Mouse (Mus musculus) liver, embryonic 11.5 days (tissue): ENCODE measurements at regions not wholly inside any gene's neighbourhood (a gene's known extent, or its start where the extent isn't known, plus 50 kb on each side); places are given as distances from the start of the nearest gene placed in this dataset.

Experiments
- ATAC-seq: fragments of 200-750 bp; cut with Nextera tagmentation; replicated peaks from 2 replicates; pipeline ENCODE4 v1.8.0; 2017; ENCODE audit warnings: moderate number of reproducible peaks, mild to moderate bottlenecking, moderate TSS enrichment, moderate library complexity; ENCODE audit not compliant: low FRiP score
- DNase-seq: peaks from one replicate; pipeline ENCODE4 v3.0.0-alpha.2; 2017; ENCODE audit warnings: low spot score
- H3K27ac ChIP-seq: fragments of 300-500 bp; sonication (generic); 2 replicates; pipeline ENCODE4 v1.5.1; 2014; ENCODE audit warnings: mild to moderate bottlenecking, low read depth, low read length, control low read depth
- H3K27me3 ChIP-seq: fragments of 300-500 bp; sonication (generic); replicated peaks from 2 replicates; pipeline ENCODE4 v1.6.1; 2014; ENCODE audit warnings: low read length, mixed read lengths; ENCODE audit not compliant: control insufficient read depth, insufficient read depth
- H3K36me3 ChIP-seq: fragments of 300-500 bp; sonication (generic); 2 replicates; pipeline ENCODE4 v1.6.1; 2014; ENCODE audit warnings: mild to moderate bottlenecking, low read length, moderate library complexity, mixed read lengths; ENCODE audit not compliant: control insufficient read depth, insufficient read depth
- H3K4me1 ChIP-seq: fragments of 300-500 bp; sonication (generic); replicated peaks from 2 replicates; pipeline ENCODE4 v1.6.1; 2014; ENCODE audit warnings: low read length, mixed read lengths; ENCODE audit not compliant: control insufficient read depth, insufficient read depth
- H3K4me2 ChIP-seq: fragments of 300-500 bp; sonication (generic); 2 replicates; pipeline ENCODE4 v1.6.1; 2014; ENCODE audit warnings: mild to moderate bottlenecking, control low read depth, moderate library complexity
- H3K4me3 ChIP-seq: fragments of 300-500 bp; sonication (generic); 2 replicates; pipeline ENCODE4 v1.5.1; 2014; ENCODE audit warnings: low read depth, low read length, control low read depth
- H3K9ac ChIP-seq: fragments of 300-500 bp; sonication (generic); 2 replicates; pipeline ENCODE4 v1.6.1; 2014; ENCODE audit warnings: low read depth, low read length, control low read depth
- H3K9me3 ChIP-seq: fragments of 300-500 bp; sonication (generic); 2 replicates; pipeline ENCODE4 v1.6.1; 2016; ENCODE audit warnings: low read length, inconsistent platforms, mixed read lengths; ENCODE audit not compliant: control insufficient read depth
- WGBS: fragments of 180-500 bp; shearing (Covaris S2); extraction: QIAGEN DNeasy Blood & Tissue Kit; methylation state at CpG from one replicate; pipeline ENCODE4 v1.1.7; 2014; 5-methylcytosine and 5-hydroxymethylcytosine counted together

GRCm38 (mm10) chr2:78580013-78580412 lies 287.9 kb upstream of the Ube2e3 start:
- peak overlapping the region; percentile 31; the same call in 1 of the 2 replicates for H3K4me2 ChIP-seq
- H3K9me3 ChIP-seq = no peaks in the 10 kb centered on the region
- H3K36me3 ChIP-seq = no peaks in the 10 kb centered on the region
- H3K4me1 ChIP-seq = no peaks in the 10 kb centered on the region
- DNase-seq (no peak), ATAC-seq (peak; percentile 75)
- no peak overlapping the region for H3K9ac ChIP-seq
- no peaks in the 10 kb centered on the region for H3K27me3 ChIP-seq
- H3K4me3 ChIP-seq = no peak overlapping the region
- WGBS = 17% methylated on average over 6 of the region's 6 CpGs
- no peak overlapping the region for H3K27ac ChIP-seq

GRCm38 (mm10) chr2:78572492-78572891 lies 295.4 kb upstream of the Ube2e3 start:
- no peak for DNase-seq
- no peak overlapping the region for H3K4me3 ChIP-seq
- no peak overlapping the region for H3K4me2 ChIP-seq
- H3K4me1 ChIP-seq = no peaks in the 10 kb centered on the region
- no peaks in the 10 kb centered on the region for H3K9me3 ChIP-seq
- no peak for ATAC-seq
- H3K27ac ChIP-seq = no peak overlapping the region
- H3K9ac ChIP-seq = no peak overlapping the region
- H3K36me3 ChIP-seq = no peaks in the 10 kb centered on the region
- 58% methylated on average over 3 of the region's 3 CpGs for WGBS
- H3K27me3 ChIP-seq = no peaks in the 10 kb centered on the region

GRCm38 (mm10) chr2:78558128-78558527 lies 309.8 kb upstream of the Ube2e3 start:
- no peaks in the 10 kb centered on the region for H3K36me3 ChIP-seq
- no peaks in the 10 kb centered on the region for H3K9me3 ChIP-seq
- no peaks in the 10 kb centered on the region for H3K4me1 ChIP-seq
- H3K9ac ChIP-seq = no peak overlapping the region
- no peaks in the 10 kb centered on the region for H3K27me3 ChIP-seq
- H3K27ac ChIP-seq = no peak overlapping the region
- no peak for DNase-seq
- 47% methylated on average over 1 of the region's 1 CpGs for whole genome bisulfite sequencing
- ATAC-seq = no peak
- no peak overlapping the region for H3K4me3 ChIP-seq
- H3K4me2 ChIP-seq = no peak overlapping the region

GRCm38 (mm10) chr2:78551085-78551484 lies 316.8 kb upstream of the Ube2e3 start:
- Histone ChIP-seq H3K4me3 (no peak overlapping the region), H3K9ac (no peak overlapping the region), H3K27ac (no peak overlapping the region), H3K4me2 (no peak overlapping the region), H3K4me1 (no peaks in the 10 kb centered on the region), H3K36me3 (no peaks in the 10 kb centered on the region), H3K27me3 (no peaks in the 10 kb centered on the region), H3K9me3 (no peaks in the 10 kb centered on the region)
- no peak for DNase-seq
- 79% methylated on average over 4 of the region's 4 CpGs for WGBS
- ATAC-seq = no peak

GRCm38 (mm10) chr2:78548683-78549467 lies 319.0 kb upstream of the Ube2e3 start:
- H3K9me3 ChIP-seq = no peaks in the 10 kb centered on the region
- 75% methylated on average over 4 of the region's 4 CpGs for WGBS
- no peak overlapping the region for H3K9ac ChIP-seq
- no peak for DNase-seq
- H3K27me3 ChIP-seq = no peaks in the 10 kb centered on the region
- no peaks in the 10 kb centered on the region for H3K4me1 ChIP-seq
- H3K27ac ChIP-seq = no peak overlapping the region
- no peaks in the 10 kb centered on the region for H3K36me3 ChIP-seq
- H3K4me2 ChIP-seq = no peak overlapping the region
- ATAC-seq = no peak
- no peak overlapping the region for H3K4me3 ChIP-seq

- Histone ChIP-seq H3K4me3 (no peak overlapping the region), H3K9ac (no peak overlapping the region), H3K4me1 (no peaks in the 10 kb centered on the region), H3K4me2 (no peak overlapping the region), H3K27ac (no peak overlapping the region), H3K36me3 (no peaks in the 10 kb centered on the region), H3K9me3 (no peaks in the 10 kb centered on the region), H3K27me3 (no peaks in the 10 kb centered on the region)
- 83% methylated on average over 4 of the region's 4 CpGs for WGBS
- ATAC-seq (no peak), DNase-seq (no peak)
These were observed 320.6 kb upstream of the Ube2e3 start for GRCm38 (mm10) chr2:78547286-78547685.

GRCm38 (mm10) chr2:78540422-78540821 lies 327.5 kb upstream of the Ube2e3 start:
- DNase-seq (no peak), ATAC-seq (no peak)
- Histone ChIP-seq H3K27me3 (no peaks in the 10 kb centered on the region), H3K4me3 (no peak overlapping the region), H3K4me1 (no peaks in the 10 kb centered on the region), H3K9ac (no peak overlapping the region), H3K36me3 (no peaks in the 10 kb centered on the region), H3K9me3 (no peaks in the 10 kb centered on the region), H3K27ac (no peak overlapping the region), H3K4me2 (no peak overlapping the region)
- 61% methylated on average over 3 of the region's 3 CpGs for WGBS

GRCm38 (mm10) chr2:78539592-78540300 lies 328.2 kb upstream of the Ube2e3 start:
- Histone ChIP-seq H3K4me1 (no peaks in the 10 kb centered on the region), H3K36me3 (no peaks in the 10 kb centered on the region), H3K9me3 (no peaks in the 10 kb centered on the region), H3K27me3 (no peaks in the 10 kb centered on the region), H3K27ac (no peak overlapping the region), H3K4me2 (no peak overlapping the region), H3K4me3 (no peak overlapping the region), H3K9ac (no peak overlapping the region)
- DNase-seq = no peak
- WGBS = 60% methylated on average over 5 of the region's 5 CpGs
- no peak for ATAC-seq

GRCm38 (mm10) chr2:78537574-78537973 lies 330.4 kb upstream of the Ube2e3 start:
- H3K27me3 ChIP-seq = no peaks in the 10 kb centered on the region
- 89% methylated on average over 2 of the region's 2 CpGs for WGBS
- H3K36me3 ChIP-seq = no peaks in the 10 kb centered on the region
- no peak overlapping the region for H3K4me2 ChIP-seq
- H3K27ac ChIP-seq = no peak overlapping the region
- no peaks in the 10 kb centered on the region for H3K9me3 ChIP-seq
- no peak overlapping the region for H3K9ac ChIP-seq
- no peaks in the 10 kb centered on the region for H3K4me1 ChIP-seq
- no peak overlapping the region for H3K4me3 ChIP-seq
- no peak for DNase-seq
- ATAC-seq = no peak
